Mouse (Mus musculus) ES-E14 (cell line): Measurements from ENCODE around the gene Atp6v0e2. TPM values are rescaled to one million over a fixed set of nuclear protein-coding genes. Genes with fewer than 3 reads are reported as not detected.

ENCODE experiments used
- DNase-seq: peaks from one replicate; pipeline ENCODE4 v3.0.0-alpha.2; 2013; ENCODE audit warnings: low read depth, low spot score
- H3K27ac ChIP-seq: 2 replicates; pipeline ENCODE4 v1.5.1; 2012; ENCODE audit warnings: low read depth, mild to moderate bottlenecking, low read length, moderate library complexity, mixed read lengths; ENCODE audit not compliant: poor library complexity, insufficient read depth, severe bottlenecking
- H3K36me3 ChIP-seq: 2 replicates; pipeline ENCODE4 v1.6.1; 2012; ENCODE audit warnings: mild to moderate bottlenecking, low read length, moderate library complexity, mixed read lengths; ENCODE audit not compliant: control insufficient read depth, poor library complexity, insufficient read depth, severe bottlenecking
- H3K4me1 ChIP-seq, 2 experiments: fragments of 150-350 bp in 1 of 2; sonication (generic) in 1 of 2; 2 replicates each; pipeline ENCODE4 v1.6.1; 2012; ENCODE audit warnings: low read length in 2 of 2, mild to moderate bottlenecking in 1 of 2, mixed read lengths in 1 of 2; ENCODE audit not compliant: control insufficient read depth in 2 of 2, insufficient read depth in 2 of 2, poor library complexity in 1 of 2
- H3K4me3 ChIP-seq, 2 experiments: fragments of 150-350 bp in 1 of 2; sonication (generic) in 1 of 2; 2 replicates each; pipeline ENCODE4 v1.5.1; 2012; ENCODE audit warnings: low read length in 2 of 2, low read depth in 1 of 2, mild to moderate bottlenecking in 1 of 2, mixed read lengths in 1 of 2; ENCODE audit not compliant: insufficient read depth in 1 of 2, poor library complexity in 1 of 2, severe bottlenecking in 1 of 2
- H3K9ac ChIP-seq: 2 replicates; pipeline ENCODE4 v1.6.1; 2012; ENCODE audit warnings: low read depth, mild to moderate bottlenecking, low read length, mixed read lengths; ENCODE audit not compliant: poor library complexity, insufficient read depth, severe bottlenecking
- H3K9me3 ChIP-seq: fragments of 150-350 bp; sonication (generic); 2 replicates; pipeline ENCODE4 v1.6.1; 2012; ENCODE audit warnings: low read depth, mild to moderate bottlenecking, low read length; ENCODE audit not compliant: control insufficient read depth, insufficient read depth
- CHD2 ChIP-seq: IDR thresholded peaks from 2 replicates; pipeline ENCODE4 v1.6.1; 2014; ENCODE audit warnings: mild to moderate bottlenecking, low read depth, low read length, inconsistent platforms
- HCFC1 ChIP-seq: IDR thresholded peaks from 2 replicates; pipeline ENCODE4 v1.6.1; 2012; ENCODE audit warnings: low read length, inconsistent platforms, borderline replicate concordance; ENCODE audit not compliant: insufficient read depth
- MAFK ChIP-seq: IDR thresholded peaks from 2 replicates; pipeline ENCODE4 v1.6.1; 2014; ENCODE audit warnings: mild to moderate bottlenecking, low read depth, low read length, inconsistent platforms; ENCODE audit not compliant: insufficient read depth
- ZC3H11A ChIP-seq: IDR thresholded peaks from 2 replicates; pipeline ENCODE4 v1.6.1; 2012; ENCODE audit warnings: low read depth, mild to moderate bottlenecking, inconsistent platforms, low read length, borderline replicate concordance
- ZNF384 ChIP-seq: IDR thresholded peaks from 2 replicates; pipeline ENCODE4 v1.6.1; 2012; ENCODE audit warnings: low read depth, low read length, inconsistent platforms
- in situ Hi-C, 2 experiments: fragments of 600-800 bp; cut with MboI; formaldehyde crosslinking; loops; one replicate each; pipeline ENCODE4 v1.15.1; 2025; ENCODE audit warnings: low sequenced_read_pairs in 2 of 2, inconsistent platforms in 1 of 2; ENCODE audit not compliant: unreplicated experiment in 2 of 2
- total RNA-seq: library from RNA; depleted of rRNA; stranded (reverse); fragments of 300-350 nt; gene quantifications from 2 replicates; pipeline ENCODE4 v1.2.3, GENCODE M21; 2012

The Atp6v0e2 gene
- total RNA-seq, 1 experiment, result 15.9 TPM

GRCm38 (mm10) chr6:48541560-48542450, 4.4 kb downstream of the Atp6v0e2 start:
- in situ Hi-C loops, result no loop called here
- DNase-seq, result no peak
- no peak overlapping the region for H3K9ac ChIP-seq

GRCm38 (mm10) chr6:48542631-48543030, 5.2 kb downstream of the Atp6v0e2 start:
- Histone ChIP-seq H3K4me1 (peaks cover 0 to 6% of the 10 kb centered on the region in 2 experiments; a peak in 2 of 4 replicates), H3K36me3 (no peaks in the 10 kb centered on the region), H3K9me3 (no peaks in the 10 kb centered on the region), H3K9ac (no peak overlapping the region), H3K27ac (no peak overlapping the region), H3K4me3 (no peak overlapping the region)
- DNase-seq, result no peak
- TF ChIP-seq ZC3H11A (no peak), CHD2 (no peak), ZNF384 (no peak), HCFC1 (no peak), MAFK (no peak)
- in situ Hi-C loops, result no loop called here

More at GRCm38 (mm10) chr6:48541560-48542450, 4.4 kb downstream of the Atp6v0e2 start:
- no peaks in the 10 kb centered on the region for H3K9me3 ChIP-seq
- no peak for TF ChIP-seq CHD2
- TF ChIP-seq ZC3H11A, result no peak
- no peak for TF ChIP-seq MAFK
- TF ChIP-seq ZNF384, result no peak
- no peak for TF ChIP-seq HCFC1
- H3K36me3 ChIP-seq, result no peaks in the 10 kb centered on the region
- H3K4me1 ChIP-seq, result peaks cover 0 to 6% of the 10 kb centered on the region in 2 experiments; a peak in 2 of 4 replicates
- no peak overlapping the region for H3K4me3 ChIP-seq
- H3K27ac ChIP-seq, result no peak overlapping the region

DNA sequence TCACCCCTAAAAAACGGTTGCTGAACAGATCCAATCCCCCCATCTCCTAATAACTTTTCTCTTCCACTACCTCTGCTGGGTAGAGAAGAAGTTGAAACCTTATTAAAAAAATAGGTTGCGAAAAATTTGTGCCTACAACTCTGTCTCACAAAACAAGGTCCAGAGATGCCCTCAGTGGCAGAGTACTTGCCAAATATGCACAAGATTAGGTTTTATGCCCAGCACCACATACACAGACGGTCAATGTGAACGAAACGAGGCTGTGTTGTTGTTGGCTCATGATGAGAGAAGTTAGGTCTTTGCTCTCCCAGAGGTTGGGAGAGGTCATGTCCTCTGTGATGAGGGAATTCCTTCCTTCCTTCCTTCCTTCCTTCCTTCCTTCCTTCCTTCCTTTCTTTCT, 7.8 kb downstream of the Atp6v0e2 start:
- DNase-seq, result no peak
- in situ Hi-C loops, result no loop called here
- H3K4me1 ChIP-seq, result peaks cover 0 to 3% of the 10 kb centered on the region in 2 experiments; a peak in 1 of 4 replicates
- H3K9me3 ChIP-seq, result no peaks in the 10 kb centered on the region
- TF ChIP-seq ZC3H11A, result no peak
- no peaks in the 10 kb centered on the region for H3K36me3 ChIP-seq
- no peak overlapping the region for H3K4me3 ChIP-seq
- H3K9ac ChIP-seq, result no peak overlapping the region
- no peak overlapping the region for H3K27ac ChIP-seq

GRCm38 (mm10) chr6:48546271-48546670, 8.9 kb downstream of the Atp6v0e2 start:
- Histone ChIP-seq H3K4me3 (no peak overlapping the region), H3K36me3 (no peaks in the 10 kb centered on the region), H3K4me1 (peaks cover 0 to 3% of the 10 kb centered on the region in 2 experiments; a peak in 1 of 4 replicates), H3K27ac (no peak overlapping the region), H3K9ac (no peak overlapping the region), H3K9me3 (no peaks in the 10 kb centered on the region)
- in situ Hi-C loops, result no loop called here
- no peak for DNase-seq
- TF ChIP-seq ZNF384 (no peak), CHD2 (no peak), ZC3H11A (no peak), MAFK (no peak), HCFC1 (no peak)
